Mouse (Mus musculus) liver, embryonic 13.5 days (tissue): Measurements from ENCODE around the gene Vill. TPM values are rescaled to one million over a fixed set of nuclear protein-coding genes. Genes with fewer than 3 reads are reported as not detected.

ENCODE experiments used
- ATAC-seq: fragments of 200-750 bp; cut with Nextera tagmentation; 2 replicates; pipeline ENCODE4 v1.8.0; 2017; ENCODE audit warnings: low read depth, mild to moderate bottlenecking, moderate number of reproducible peaks, moderate library complexity
- DNase-seq: peaks from one replicate; pipeline ENCODE4 v3.0.0; 2022
- H3K27ac ChIP-seq: fragments of 300-500 bp; sonication (generic); 2 replicates; pipeline ENCODE4 v1.5.1; 2015; ENCODE audit warnings: moderate library complexity, mild to moderate bottlenecking, inconsistent platforms
- H3K27me3 ChIP-seq: fragments of 300-500 bp; sonication (generic); 2 replicates; pipeline ENCODE4 v1.6.1; 2015; ENCODE audit warnings: mild to moderate bottlenecking, inconsistent platforms
- H3K36me3 ChIP-seq: fragments of 300-500 bp; sonication (generic); 2 replicates; pipeline ENCODE4 v1.6.1; 2015; ENCODE audit warnings: mild to moderate bottlenecking, inconsistent platforms
- H3K4me1 ChIP-seq: fragments of 300-500 bp; sonication (generic); replicated peaks from 2 replicates; pipeline ENCODE4 v1.6.1; 2015; ENCODE audit warnings: inconsistent platforms
- H3K4me2 ChIP-seq: fragments of 300-500 bp; sonication (generic); 2 replicates; pipeline ENCODE4 v1.6.1; 2015; ENCODE audit warnings: inconsistent platforms, mild to moderate bottlenecking, moderate library complexity
- H3K4me3 ChIP-seq: fragments of 300-500 bp; sonication (generic); replicated peaks from 2 replicates; pipeline ENCODE4 v1.5.1; 2015; ENCODE audit warnings: mild to moderate bottlenecking, inconsistent platforms
- H3K9ac ChIP-seq: fragments of 300-500 bp; sonication (generic); 2 replicates; pipeline ENCODE4 v1.6.1; 2015; ENCODE audit warnings: mild to moderate bottlenecking, inconsistent platforms
- H3K9me3 ChIP-seq: fragments of 300-500 bp; sonication (generic); replicated peaks from 2 replicates; pipeline ENCODE4 v1.6.1; 2016; ENCODE audit warnings: inconsistent platforms
- WGBS: fragments of 180-500 bp; shearing (Covaris S2); methylation state at CpG from one replicate; pipeline ENCODE4 v1.1.7; 2015; ENCODE audit not compliant: insufficient replicate concordance; 5-methylcytosine and 5-hydroxymethylcytosine counted together
- polyA plus RNA-seq: library from polyadenylated mRNA; unstranded; fragments of >200 nt; fragmentation: Nextera tagmentation; extraction: Ambion mirVana; gene quantifications from 2 replicates; pipeline ENCODE4 v1.2.1, GENCODE M21; 2015

The Vill gene
- polyA plus RNA-seq, 1 experiment from 2014 or later: 7.6 TPM

- ATAC-seq (no peak), DNase-seq (no peak)
- no peak overlapping the region for H3K27ac ChIP-seq
- peaks cover 9% of the 10 kb centered on the region; the same call in 1 of the 2 replicates for H3K4me1 ChIP-seq
- H3K9me3 ChIP-seq: no peaks in the 10 kb centered on the region
- H3K4me2 ChIP-seq: no peak overlapping the region
- peaks cover 72% of the 10 kb centered on the region for H3K27me3 ChIP-seq
- no peak overlapping the region for H3K4me3 ChIP-seq
- no peaks in the 10 kb centered on the region for H3K36me3 ChIP-seq
- no peak overlapping the region for H3K9ac ChIP-seq
- WGBS: 62% methylated on average over 13 of the region's 13 CpGs
These were observed 42.0 kb downstream of the Vill start for GRCm38 (mm10) chr9:119094462-119095109.

- Histone ChIP-seq H3K4me2 (no peak overlapping the region), H3K36me3 (no peaks in the 10 kb centered on the region), H3K9me3 (no peaks in the 10 kb centered on the region), H3K4me1 (peaks cover 12% of the 10 kb centered on the region; the same call in 1 of the 2 replicates), H3K27ac (no peak overlapping the region), H3K27me3 (peaks cover 38% of the 10 kb centered on the region), H3K4me3 (no peak overlapping the region), H3K9ac (no peak overlapping the region)
- 17% methylated on average over 15 of the region's 15 CpGs for whole genome bisulfite sequencing
- DNase-seq: no peak
- ATAC-seq: peak; percentile 34; the same call in 1 of the 2 replicates
These were observed 47.8 kb downstream of the Vill start for GRCm38 (mm10) chr9:119100177-119100898.

- H3K27me3 ChIP-seq: peaks cover 23% of the 10 kb centered on the region
- H3K9me3 ChIP-seq: no peaks in the 10 kb centered on the region
- WGBS: 3% methylated on average over 44 of the region's 44 CpGs
- peak within 1 kb of the TSS; percentile 58 for H3K4me3 ChIP-seq
- peaks cover 12% of the 10 kb centered on the region; the same call in 1 of the 2 replicates for H3K4me1 ChIP-seq
- no peak within 1 kb of the TSS for H3K27ac ChIP-seq
- peak; percentile 71 for ATAC-seq
- H3K36me3 ChIP-seq: no peaks in the 10 kb centered on the region
- peak within 1 kb of the TSS; percentile 40 for H3K9ac ChIP-seq
- peak; percentile 44 for DNase-seq
- H3K4me2 ChIP-seq: peak within 1 kb of the TSS; percentile 72
These were observed 49.6 kb downstream of the Vill start, which contains the start of gene Dlec1 for GRCm38 (mm10) chr9:119101992-119102782. Gene Dlec1 (plus strand): TSS chr9:119102478.

DNA sequence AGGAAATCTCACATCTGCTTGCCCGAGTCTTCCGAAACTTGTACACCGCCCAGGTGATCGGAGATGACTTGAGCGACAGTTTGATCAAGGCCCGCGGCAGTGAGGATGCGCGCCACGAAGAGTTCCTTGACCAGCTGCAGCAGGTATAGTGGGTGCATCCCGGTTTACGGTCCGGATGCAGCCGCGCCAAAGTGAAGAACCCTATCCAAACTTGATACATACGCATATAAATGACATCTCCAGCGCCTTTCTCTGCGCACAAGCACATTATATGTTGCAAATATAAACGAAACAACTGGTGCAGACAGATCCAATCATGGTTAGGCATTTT lies 50.2 kb downstream of the Vill start:
- Histone ChIP-seq H3K4me2 (peak overlapping the region; percentile 72), H3K27me3 (peaks cover 20% of the 10 kb centered on the region), H3K4me1 (peaks cover 12% of the 10 kb centered on the region; the same call in 1 of the 2 replicates), H3K4me3 (peak overlapping the region; percentile 58), H3K9ac (peak overlapping the region; percentile 40; the same call in 1 of the 2 replicates), H3K36me3 (no peaks in the 10 kb centered on the region), H3K9me3 (no peaks in the 10 kb centered on the region), H3K27ac (no peak overlapping the region)
- ATAC-seq (no peak), DNase-seq (no peak)
- WGBS: 3% methylated on average over 19 of the region's 19 CpGs

GRCm38 (mm10) chr9:119107566-119107965 lies 55.0 kb downstream of the Vill start:
- no peaks in the 10 kb centered on the region for H3K36me3 ChIP-seq
- H3K27me3 ChIP-seq: peaks cover 13% of the 10 kb centered on the region
- no peak overlapping the region for H3K27ac ChIP-seq
- H3K4me1 ChIP-seq: peaks cover 7% of the 10 kb centered on the region; the same call in 1 of the 2 replicates
- no peak overlapping the region for H3K4me3 ChIP-seq
- no peak for ATAC-seq
- H3K9ac ChIP-seq: no peak overlapping the region
- no peak overlapping the region for H3K4me2 ChIP-seq
- no peak for DNase-seq
- no peaks in the 10 kb centered on the region for H3K9me3 ChIP-seq
- WGBS: 73% methylated on average over 4 of the region's 4 CpGs

- H3K9me3 ChIP-seq: no peaks in the 10 kb centered on the region
- no peak for ATAC-seq
- H3K36me3 ChIP-seq: no peaks in the 10 kb centered on the region
- no peak overlapping the region for H3K4me3 ChIP-seq
- H3K4me2 ChIP-seq: no peak overlapping the region
- 60% methylated on average over 12 of the region's 12 CpGs for WGBS
- no peaks in the 10 kb centered on the region; the same call in 1 of the 2 replicates for H3K4me1 ChIP-seq
- no peak for DNase-seq
- no peak overlapping the region for H3K9ac ChIP-seq
- no peak overlapping the region for H3K27ac ChIP-seq
- H3K27me3 ChIP-seq: no peaks in the 10 kb centered on the region
These were observed 57.2 kb downstream of the Vill start for GRCm38 (mm10) chr9:119109685-119110353.

DNA sequence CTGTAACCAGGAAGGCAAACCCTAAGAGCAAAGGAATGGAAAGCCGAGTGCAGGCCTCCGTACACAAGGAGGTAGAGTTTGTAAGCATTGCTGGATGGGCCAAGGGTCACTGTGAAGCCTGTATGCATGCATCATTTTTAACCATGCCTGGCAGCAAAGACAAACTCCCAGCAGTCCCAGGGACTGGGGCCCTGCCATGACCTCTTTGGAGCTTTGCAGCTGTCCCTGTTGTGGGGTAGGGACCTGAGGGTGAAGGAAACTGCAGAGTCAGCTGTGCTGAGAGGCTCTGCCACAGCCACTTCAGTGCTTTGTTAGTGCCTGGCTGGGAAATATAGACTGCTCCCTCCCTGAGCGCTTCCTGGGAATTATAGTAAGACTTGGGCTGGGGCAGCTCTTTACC lies 58.1 kb downstream of the Vill start:
- Histone ChIP-seq H3K27ac (no peak overlapping the region), H3K9me3 (no peaks in the 10 kb centered on the region), H3K9ac (no peak overlapping the region), H3K27me3 (no peaks in the 10 kb centered on the region), H3K36me3 (no peaks in the 10 kb centered on the region), H3K4me2 (no peak overlapping the region), H3K4me3 (no peak overlapping the region), H3K4me1 (no peaks in the 10 kb centered on the region; the same call in 1 of the 2 replicates)
- DNase-seq (no peak), ATAC-seq (no peak)
- 55% methylated on average over 3 of the region's 3 CpGs for WGBS

DNA sequence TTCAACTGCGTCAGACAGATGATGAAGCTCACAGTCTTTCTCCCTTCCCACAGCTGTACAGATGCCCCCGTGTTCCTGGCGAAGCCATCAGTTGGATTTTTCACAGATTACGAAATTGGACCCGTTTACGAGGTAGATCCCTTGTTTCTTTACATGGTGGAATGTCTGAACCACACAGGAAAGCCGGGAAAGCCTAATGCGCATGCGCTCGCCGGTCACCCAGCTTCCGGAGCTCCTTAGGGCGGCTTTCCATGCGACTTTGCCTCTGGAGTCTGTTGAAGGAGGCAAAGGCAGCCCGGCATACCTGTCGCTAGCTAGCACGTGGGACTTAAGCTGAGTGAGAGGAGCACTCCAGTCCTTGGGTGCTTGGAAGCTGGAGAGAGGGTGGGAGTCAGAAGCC lies 62.3 kb downstream of the Vill start:
- Histone ChIP-seq H3K9me3 (no peaks in the 10 kb centered on the region), H3K4me3 (no peak overlapping the region), H3K27ac (no peak overlapping the region), H3K36me3 (no peaks in the 10 kb centered on the region), H3K9ac (no peak overlapping the region), H3K4me1 (no peaks in the 10 kb centered on the region; the same call in 1 of the 2 replicates), H3K4me2 (no peak overlapping the region), H3K27me3 (no peaks in the 10 kb centered on the region)
- ATAC-seq: no peak
- no peak for DNase-seq
- WGBS: 64% methylated on average over 17 of the region's 17 CpGs

DNA sequence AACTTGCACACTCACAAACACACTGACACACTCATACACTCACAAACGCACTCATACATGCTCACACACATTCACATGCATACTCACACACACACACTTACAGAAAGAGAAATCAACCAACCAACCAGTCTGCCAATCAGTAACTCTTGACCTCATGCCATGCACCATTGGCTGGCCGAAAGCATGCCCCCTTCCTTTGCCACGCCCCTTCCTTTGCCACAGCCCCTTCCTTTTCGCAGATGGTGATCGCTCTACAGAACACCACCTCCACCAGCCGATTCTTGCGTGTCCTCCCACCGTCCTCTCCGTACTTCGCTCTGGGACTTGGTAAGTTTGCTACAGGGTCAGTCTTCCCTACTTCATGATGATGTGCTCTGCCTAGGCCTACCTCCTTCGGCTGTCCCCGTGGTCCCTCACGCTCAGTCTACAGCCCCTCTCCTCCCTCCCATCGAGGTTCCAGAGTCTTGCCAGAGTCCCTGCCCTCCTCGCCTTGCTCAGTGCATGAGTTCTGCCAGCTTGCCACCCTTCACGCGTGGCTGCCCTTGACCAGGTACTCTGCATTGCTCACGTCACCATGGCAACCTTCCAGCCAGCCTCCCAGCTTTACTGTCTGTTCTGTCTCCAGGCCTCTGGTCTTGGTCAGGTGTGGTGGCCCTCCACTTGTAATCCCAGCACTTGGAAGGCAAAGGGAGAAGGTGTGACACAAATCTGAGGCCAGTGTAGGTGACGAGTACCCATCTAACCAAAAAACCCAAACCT lies 67.0 kb downstream of the Vill start:
- Histone ChIP-seq H3K36me3 (no peaks in the 10 kb centered on the region), H3K4me3 (no peak overlapping the region), H3K9ac (no peak overlapping the region), H3K27me3 (no peaks in the 10 kb centered on the region), H3K4me2 (no peak overlapping the region), H3K9me3 (no peaks in the 10 kb centered on the region), H3K4me1 (no peaks in the 10 kb centered on the region), H3K27ac (no peak overlapping the region)
- 68% methylated on average over 19 of the region's 19 CpGs for WGBS
- DNase-seq (no peak), ATAC-seq (no peak)

- H3K27ac ChIP-seq: no peak overlapping the region
- no peaks in the 10 kb centered on the region for H3K9me3 ChIP-seq
- no peaks in the 10 kb centered on the region for H3K4me1 ChIP-seq
- 47% methylated on average over 3 of the region's 3 CpGs for WGBS
- no peaks in the 10 kb centered on the region for H3K27me3 ChIP-seq
- no peaks in the 10 kb centered on the region for H3K36me3 ChIP-seq
- ATAC-seq (no peak), DNase-seq (no peak)
- H3K9ac ChIP-seq: no peak overlapping the region
- no peak overlapping the region for H3K4me3 ChIP-seq
- no peak overlapping the region for H3K4me2 ChIP-seq
These were observed 67.6 kb downstream of the Vill start for GRCm38 (mm10) chr9:119120168-119120560.
